14 mouse cellular contexts compared by ENCODE assay signal in genomic region chr11:104568326-104568725, GRCm38 (mm10).
"Had no signal": no experiment of that assay in that cellular context is flagged by ENCODE, and none has a peak within 500 bp of the region (broad histone marks: within the 10 kb centered on the region; RNA-seq: fewer than 3 reads in every experiment).

No protein-coding gene starts in this region.

- DNase-seq: kidney, adult 11 months; kidney, adult 9 months; kidney, postnatal 4 days; liver; liver, embryonic 13.5 days; liver, postnatal 0 days; right cerebral cortex, postnatal 4 days; spleen, adult 18-20 months; thymus, adult 18-20 months; thymus, postnatal 14 days had no signal

- ATAC-seq: liver, postnatal 0 days; midbrain, embryonic 16.5 days had no signal

- H3K27ac ChIP-seq: kidney, postnatal 0 days; liver, embryonic 13.5 days; midbrain, embryonic 12.5 days had no signal

- H3K4me3 ChIP-seq: left cerebral cortex, adult 2 months; liver, embryonic 13.5 days; midbrain, embryonic 12.5 days had no signal

- H3K9me3 ChIP-seq: liver, embryonic 13.5 days had no signal

- H3K9ac ChIP-seq: liver, embryonic 13.5 days; liver, postnatal 0 days; midbrain, embryonic 12.5 days had no signal

- H3K36me3 ChIP-seq: liver, embryonic 13.5 days; midbrain, embryonic 12.5 days had no signal

- H3K4me2 ChIP-seq: liver, embryonic 13.5 days; midbrain, embryonic 12.5 days had no signal
